Comparison of ENCODE assay signal across 25 mouse cellular contexts in the genomic region with DNA sequence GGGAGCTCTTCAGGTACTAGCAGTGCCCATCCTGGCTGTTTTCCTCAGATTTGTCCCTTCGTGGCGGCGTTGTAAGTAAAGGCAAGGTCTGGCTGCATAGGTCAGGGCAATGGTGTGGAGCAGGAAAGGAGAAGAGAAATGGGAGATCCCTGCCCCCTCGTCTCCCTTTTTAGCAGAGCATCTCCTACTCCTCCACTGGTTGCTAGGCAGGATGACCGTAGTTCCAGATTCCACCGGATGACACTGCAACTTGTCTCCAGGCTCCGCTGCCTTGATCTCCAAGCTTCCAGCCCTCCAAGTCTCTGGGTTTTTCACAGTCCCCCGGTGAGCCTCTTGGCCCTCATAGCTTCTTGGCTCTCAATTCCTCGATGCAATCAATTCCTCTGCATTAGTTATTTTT. TPM values are rescaled to one million over a fixed set of nuclear protein-coding genes. Genes with fewer than 3 reads are reported as not detected.
DNase-seq lines count a peak whose midpoint lies in the region; ATAC-seq and TF ChIP-seq lines count a peak whose summit lies in the region.
"Had no signal": no experiment of that assay in that cellular context is flagged by ENCODE, and none has a peak within 500 bp of the region (broad histone marks: within the 10 kb centered on the region; RNA-seq: fewer than 3 reads in every experiment).

No protein-coding gene starts in this region.

- no peak for TF ChIP-seq CTCF in kidney, postnatal 0 days (IDR thresholded peaks at IDR 0.05; ENCODE audit: low read depth)
- TF ChIP-seq CTCF in kidney, adult 2 months (conservative IDR thresholded peaks at IDR 0.05; ENCODE audit: insufficient read depth, insufficient read length, low read depth, low read length): no peak

- H3K4me1 ChIP-seq in kidney, postnatal 0 days (replicated peaks; ENCODE audit: insufficient read depth, low read length): 0 out of 2 replicates have a peak, but pooled peaks cover 6% of the 10 kb centered on the region
- H3K4me1 ChIP-seq in kidney, adult 2 months (ENCODE audit: control insufficient read depth, insufficient read depth, low read length): no peaks in the 10 kb centered on the region

- H3K4me3 ChIP-seq in kidney, postnatal 0 days (replicated peaks; ENCODE audit: low read depth, low read length): no peak overlapping the region
- H3K4me3 ChIP-seq in kidney, adult 2 months (ENCODE audit: insufficient read depth, low read depth, low read length): no peak overlapping the region
- H3K4me3 ChIP-seq: embryonic facial prominence, embryonic 10.5 days; embryonic facial prominence, embryonic 12.5 days; forebrain, embryonic 13.5 days; forebrain, embryonic 15.5 days had no signal

- H3K9ac ChIP-seq in kidney, postnatal 0 days (ENCODE audit: low read depth, low read length): no peak overlapping the region
- H3K9ac ChIP-seq: embryonic facial prominence, embryonic 12.5 days; forebrain, embryonic 13.5 days; forebrain, embryonic 15.5 days; forebrain, postnatal 0 days had no signal

- TF ChIP-seq POLR2A in kidney, adult 2 months (IDR thresholded peaks at IDR 0.05; ENCODE audit: low read depth, low read length): no peak

- no peak overlapping the region for H3K27ac ChIP-seq in kidney, postnatal 0 days
- H3K27ac ChIP-seq in kidney, adult 2 months (ENCODE audit: insufficient read depth, low read depth, low read length): no peak overlapping the region
- H3K27ac ChIP-seq: embryonic facial prominence, embryonic 10.5 days; embryonic facial prominence, embryonic 12.5 days; forebrain, embryonic 13.5 days; forebrain, embryonic 15.5 days had no signal

- no peaks in the 10 kb centered on the region for H3K27me3 ChIP-seq in kidney, postnatal 0 days (ENCODE audit: insufficient read depth, low read length)
- H3K27me3 ChIP-seq in kidney, adult 2 months (replicated peaks; ENCODE audit: control insufficient read depth, insufficient read depth, low read length): no peaks in the 10 kb centered on the region
- H3K27me3 ChIP-seq: CH12.LX; embryonic facial prominence, embryonic 12.5 days; forebrain, embryonic 13.5 days; forebrain, embryonic 15.5 days; Patski had no signal

- no peaks in the 10 kb centered on the region for H3K9me3 ChIP-seq in kidney, postnatal 0 days (replicated peaks; ENCODE audit: low read length)
- H3K9me3 ChIP-seq: embryonic facial prominence, embryonic 10.5 days; embryonic facial prominence, embryonic 12.5 days; forebrain, embryonic 13.5 days; forebrain, embryonic 15.5 days had no signal

- DNase-seq in frontal cortex, adult 2 months (ENCODE audit: extremely low spot score in 1 of 2, low spot score in 1 of 2): no peak
- peak; percentile 19 for DNase-seq in kidney, postnatal 0 days (ENCODE audit: low spot score)
- DNase-seq in kidney, adult 2 months: no peak
- DNase-seq in brain, adult 2 months (ENCODE audit: low read depth, low spot score): peak; percentile 56
- no peak for DNase-seq in liver
- DNase-seq: adrenal gland, adult 8-10 months; adrenal gland, postnatal 14 days; adrenal gland, postnatal 36 days; B cell, adult 2 months; cerebellum, adult 11-12 months; cerebellum, adult 2 months; cerebellum, adult 9-10 months; cerebellum, postnatal 10 days; cerebellum, postnatal 25 days; forebrain, postnatal 0 days had no signal

- ATAC-seq in frontal cortex, adult (ENCODE audit: low TSS enrichment): peak; percentile 69; the same call in 1 of the 2 replicates
- ATAC-seq in kidney, postnatal 0 days (replicated peaks; ENCODE audit: low FRiP score, low read depth): no peak
- ATAC-seq: activated CD4-positive, CD25-positive, alpha-beta regulatory T cell, adult 4 months; CD4-positive, CD25-positive, alpha-beta regulatory T cell, adult 4 months; forebrain, embryonic 13.5 days; forebrain, embryonic 15.5 days; forebrain, postnatal 0 days; Patski had no signal

- no peak overlapping the region for H3K4me2 ChIP-seq in kidney, postnatal 0 days (ENCODE audit: low read length)
- H3K4me2 ChIP-seq: embryonic facial prominence, embryonic 12.5 days; forebrain, embryonic 13.5 days; forebrain, embryonic 15.5 days had no signal

- H3K36me3 ChIP-seq in kidney, postnatal 0 days (ENCODE audit: insufficient read depth, low read length): no peaks in the 10 kb centered on the region
- H3K36me3 ChIP-seq in kidney, adult 2 months (ENCODE audit: control insufficient read depth, insufficient read depth, low read length): no peaks in the 10 kb centered on the region
- H3K36me3 ChIP-seq: embryonic facial prominence, embryonic 10.5 days; embryonic facial prominence, embryonic 12.5 days; forebrain, embryonic 15.5 days; G1E had no signal

- WGBS in kidney, postnatal 0 days: 87% methylated on average over 9 of the region's 9 CpGs
- WGBS in kidney, adult 2 months: 78% methylated on average over 9 of the region's 9 CpGs

RNA-seq across cellular contexts. Expression of a gene that starts 53.1 kb away (rescaled TPM):
- 8.9 and 9.1 TPM in 2 replicates for polyA plus RNA-seq in frontal cortex, adult 2 months (2012; rRNA removed)
- polyA plus RNA-seq in kidney, postnatal 0 days (2015; fragmentation: Nextera tagmentation; extraction: Ambion mirVana): 7.0 and 8.6 TPM in 2 replicates
- polyA plus RNA-seq in kidney, adult 2 months (2012; rRNA removed): 14.0 and 14.4 TPM in 2 replicates
- polyA plus RNA-seq: G1E had no signal

Comparison
In these comparisons a context has a peak if more than half of its experiments do, and no peak if none do; other contexts are left out.
1. DNase-seq: peak in kidney, postnatal 0 days (single experiment) and brain, adult 2 months (single experiment); none in frontal cortex, adult 2 months (0 of 2), kidney, adult 2 months (single experiment) and liver (single experiment).